Mouse (Mus musculus) olfactory bulb, adult 2 months (tissue): ENCODE measurements around the gene Meiob. TPM values are rescaled to one million over a fixed set of nuclear protein-coding genes. Genes with fewer than 3 reads are reported as not detected.
A peak's percentile ranks its signal among the peaks of the same experiment; 100 is the strongest.

ENCODE experiments used
- H3K27ac ChIP-seq: fragments of 200-500 bp; 2 replicates; pipeline ENCODE4 v1.5.1; 2012; ENCODE audit warnings: low read depth, low read length; ENCODE audit not compliant: insufficient read depth
- H3K4me1 ChIP-seq: fragments of 200-500 bp; 2 replicates; pipeline ENCODE4 v1.6.1; 2012; ENCODE audit warnings: low read length; ENCODE audit not compliant: control insufficient read depth, insufficient read depth
- H3K4me3 ChIP-seq: fragments of 200-500 bp; 2 replicates; pipeline ENCODE4 v1.5.1; 2012; ENCODE audit warnings: mild to moderate bottlenecking, low read depth, low read length, moderate library complexity; ENCODE audit not compliant: insufficient read depth
- CTCF ChIP-seq: fragments of 200-500 bp; IDR thresholded peaks from 2 replicates; pipeline ENCODE4 v1.5.1; 2012; ENCODE audit warnings: low read depth, mild to moderate bottlenecking, low read length, moderate library complexity; ENCODE audit not compliant: insufficient read depth
- POLR2A ChIP-seq: fragments of 200-500 bp; IDR thresholded peaks from 2 replicates; pipeline ENCODE4 v1.6.1; 2012; ENCODE audit warnings: mild to moderate bottlenecking, low read depth, low read length, moderate library complexity; ENCODE audit not compliant: insufficient read depth
- WGBS: fragments of 180-500 bp; shearing (Covaris S2); methylation state at CpG from one replicate; pipeline ENCODE4 v1.1.7; 2018; 5-methylcytosine and 5-hydroxymethylcytosine counted together
- polyA plus RNA-seq: library from polyadenylated mRNA; stranded (reverse); fragments of >200 nt; gene quantifications from 2 replicates; pipeline ENCODE4 v1.2.4, GENCODE M21; 2012; ENCODE audit warnings: low replicate concordance; ENCODE audit not compliant: missing spikeins, insufficient read depth, insufficient read length

Meiob gene
- polyA plus RNA-seq, 1 experiment, result not detected

GRCm38 (mm10) chr17:24847386-24847785, 43.3 kb downstream of the Meiob start:
- no peak overlapping the region for H3K4me3 ChIP-seq
- H3K27ac ChIP-seq, result no peak overlapping the region
- WGBS, result 100% methylated on average over 1 of the region's 1 CpGs
- TF ChIP-seq CTCF (no peak), POLR2A (no peak)
- H3K4me1 ChIP-seq, result peaks cover 4% of the 10 kb centered on the region

DNA sequence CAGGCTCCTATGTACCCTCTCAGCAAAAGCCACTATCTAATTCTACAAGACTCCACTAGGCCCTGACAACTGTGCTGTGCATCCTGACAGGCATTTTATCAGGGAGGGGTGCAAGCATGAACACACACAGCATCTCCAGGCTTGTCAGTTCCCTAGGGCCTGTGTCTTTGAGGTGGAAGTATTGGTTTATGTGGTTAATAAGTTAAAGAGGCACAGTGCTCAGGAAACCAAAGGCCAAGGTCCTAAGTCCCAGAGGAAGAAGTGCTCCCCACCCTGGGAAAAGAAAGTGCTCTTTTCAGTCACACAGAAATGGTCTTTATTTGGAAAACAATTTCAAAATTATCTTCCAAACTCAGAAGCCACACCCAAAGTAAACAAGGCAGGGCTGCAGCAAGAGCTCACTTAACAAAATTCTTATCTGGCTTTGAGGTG, 44.5 kb downstream of the Meiob start:
- H3K4me3 ChIP-seq, result no peak overlapping the region
- H3K4me1 ChIP-seq, result peaks cover 4% of the 10 kb centered on the region
- no peak overlapping the region for H3K27ac ChIP-seq
- no peak for TF ChIP-seq POLR2A
- no peak for TF ChIP-seq CTCF

DNA sequence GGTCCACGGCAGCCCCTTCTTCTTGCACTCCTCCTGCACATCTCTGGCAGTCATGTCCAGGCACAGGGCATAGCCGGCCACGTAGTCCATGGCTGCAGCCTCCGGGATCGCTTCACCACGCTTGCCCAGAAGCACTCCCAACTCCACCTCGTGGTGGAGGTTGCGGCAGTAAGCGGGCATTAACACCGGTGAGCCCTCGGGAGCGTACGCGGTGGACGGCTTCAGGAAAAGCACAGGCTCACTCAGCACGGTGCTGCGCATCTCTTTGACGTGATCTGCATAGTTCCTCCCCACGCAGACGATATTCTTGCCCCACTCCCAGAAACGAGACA, 45.6 kb downstream of the Meiob start:
- Histone ChIP-seq H3K27ac (peak overlapping the region; percentile 91), H3K4me1 (peaks cover 4% of the 10 kb centered on the region), H3K4me3 (peak overlapping the region; percentile 65)
- TF ChIP-seq POLR2A, result no peak
- TF ChIP-seq CTCF, result no peak
- under 1% methylated on average over 21 of the region's 21 CpGs for WGBS

DNA sequence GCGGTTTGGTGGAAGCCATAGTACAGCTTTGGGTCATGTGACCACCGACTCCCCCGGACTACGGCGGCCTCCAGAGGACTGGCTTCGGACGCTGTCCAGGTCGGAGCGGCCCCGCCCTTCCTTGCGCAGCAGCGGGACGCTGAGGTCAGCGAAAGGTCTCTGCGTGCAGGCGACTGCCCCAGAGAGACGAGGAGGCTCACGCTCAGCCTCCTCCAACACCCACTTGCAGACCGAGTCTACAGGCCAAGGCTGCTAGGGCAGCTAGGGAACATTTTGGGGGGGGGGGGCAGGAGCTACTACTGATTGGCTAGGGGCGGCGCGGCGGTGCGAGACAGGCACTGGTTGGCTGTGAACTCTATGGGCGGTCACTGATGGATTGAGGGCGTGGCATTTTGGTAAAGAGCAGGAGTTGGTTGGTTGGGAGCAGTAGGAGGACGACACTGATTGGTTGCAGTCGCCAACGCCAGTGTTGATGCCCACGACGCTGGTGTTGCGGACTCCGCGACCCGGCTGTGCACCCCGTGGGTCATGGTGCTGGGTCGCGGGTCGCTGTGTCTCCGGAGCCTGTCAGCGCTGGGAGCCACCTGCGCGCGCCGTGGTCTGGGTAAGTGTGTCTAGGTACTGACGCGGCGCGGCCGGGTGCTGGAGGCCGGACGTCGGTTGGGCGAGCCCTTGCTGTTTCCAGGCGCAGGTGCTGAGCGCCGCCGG, 46.1 kb downstream of the Meiob start, which contains the start of gene Fahd1:
TSS of gene Fahd1 (minus strand) at position 300 of the 708 bp plus-strand sequence.
- TF ChIP-seq POLR2A (peak; percentile 72; the same call in 1 of the 2 replicates), CTCF (no peak)
- WGBS, result under 1% methylated on average over 58 of the region's 58 CpGs
- H3K4me3 ChIP-seq, result peak within 1 kb of the TSS; percentile 65
- peaks cover 5% of the 10 kb centered on the region for H3K4me1 ChIP-seq
- H3K27ac ChIP-seq, result peak within 1 kb of the TSS; percentile 91

DNA sequence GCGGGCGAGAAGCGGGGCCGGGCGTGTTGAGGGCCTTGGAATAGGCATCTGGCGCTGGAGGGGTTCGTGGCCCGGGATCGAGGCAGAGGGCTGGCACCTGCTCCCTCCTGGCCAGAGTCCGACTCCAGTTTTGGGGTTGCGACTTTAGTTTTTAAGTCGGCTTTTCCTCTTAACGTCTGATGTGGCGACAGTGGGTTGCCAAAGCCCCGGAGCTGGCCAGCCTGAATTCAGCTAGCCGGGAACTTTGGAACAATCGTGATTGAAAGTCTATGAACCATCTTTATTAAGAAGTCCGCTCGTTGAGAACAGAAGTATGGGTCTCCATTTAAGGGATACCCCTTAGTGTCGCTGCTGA, 46.7 kb downstream of the Meiob start:
- Histone ChIP-seq H3K27ac (peak overlapping the region; percentile 17), H3K4me1 (peaks cover 9% of the 10 kb centered on the region), H3K4me3 (peak overlapping the region; percentile 65)
- TF ChIP-seq CTCF, result no peak
- no peak for TF ChIP-seq POLR2A
- 0% methylated on average over 20 of the region's 20 CpGs for WGBS

DNA sequence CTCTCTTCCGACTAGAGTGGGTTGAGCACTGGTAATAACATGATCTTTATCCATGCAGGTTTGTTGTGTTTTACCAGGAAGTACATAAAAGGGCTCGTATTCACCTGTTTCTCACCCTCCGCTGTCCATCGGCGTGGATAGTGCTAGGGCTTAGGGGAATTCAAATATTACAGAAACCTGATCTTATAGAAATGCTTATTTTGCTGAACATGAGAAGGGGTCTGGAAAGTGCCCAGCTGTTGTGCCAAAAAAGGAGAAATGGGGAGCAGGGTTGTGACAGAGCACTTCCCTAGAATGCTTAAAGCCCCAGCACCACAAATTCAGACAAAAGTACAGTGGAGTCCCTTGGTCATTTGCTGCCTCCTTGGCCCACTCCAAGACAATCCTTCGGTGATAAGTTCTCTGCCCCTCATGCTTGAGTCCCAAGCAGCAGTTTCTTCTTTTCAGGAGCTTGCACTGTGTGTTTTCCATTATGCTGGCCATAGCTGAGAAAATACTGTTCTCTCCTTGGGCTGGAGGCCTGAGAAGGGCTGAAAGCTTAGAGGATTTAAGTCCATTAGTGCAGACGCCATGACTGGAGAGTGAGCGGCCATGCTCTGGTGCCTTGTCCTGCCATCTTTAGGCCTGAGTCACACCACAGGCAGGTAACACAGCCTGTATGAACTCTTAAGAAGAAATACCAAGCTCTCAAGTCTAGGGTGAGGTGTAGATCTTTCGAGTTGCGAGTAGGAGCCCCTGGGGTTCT, 47.5 kb downstream of the Meiob start:
- no peak for TF ChIP-seq CTCF
- TF ChIP-seq POLR2A, result no peak
- WGBS, result 75% methylated on average over 10 of the region's 10 CpGs
- Histone ChIP-seq H3K27ac (no peak overlapping the region), H3K4me3 (no peak overlapping the region), H3K4me1 (peaks cover 15% of the 10 kb centered on the region)

DNA sequence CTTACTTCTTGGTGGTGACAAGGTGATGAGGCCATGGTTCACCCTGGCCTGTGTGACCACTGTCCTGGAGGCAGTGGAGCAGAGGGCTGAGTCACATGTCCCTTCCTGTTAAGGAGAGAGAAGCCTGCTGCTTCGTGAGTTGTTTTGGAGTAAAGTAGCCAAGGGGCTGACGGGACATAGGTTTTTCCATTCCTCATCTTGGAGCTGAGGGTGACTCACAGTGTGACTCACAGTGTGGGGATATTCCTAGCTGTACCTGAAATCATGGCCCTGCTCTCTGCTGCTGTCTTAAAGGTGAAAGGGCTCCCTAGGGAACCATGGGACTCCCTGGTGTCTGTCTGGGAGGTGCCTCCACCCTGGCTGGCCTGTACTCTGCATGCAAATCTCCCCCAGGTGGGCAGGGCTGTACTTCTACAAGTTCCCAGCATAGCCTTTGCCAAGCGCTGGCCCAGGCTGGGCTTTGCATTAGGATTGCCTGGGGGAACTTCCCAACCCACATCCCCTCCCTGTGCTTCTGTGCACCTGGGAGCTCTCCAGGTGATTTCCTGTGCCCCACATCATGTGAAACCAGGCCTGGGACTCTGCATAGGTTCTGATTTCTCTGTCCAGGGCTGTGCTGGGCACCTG, 51.9 kb downstream of the Meiob start:
- no peak overlapping the region for H3K4me3 ChIP-seq
- 43% methylated on average over 3 of the region's 3 CpGs for WGBS
- TF ChIP-seq CTCF (no peak), POLR2A (no peak)
- H3K27ac ChIP-seq, result no peak overlapping the region
- peaks cover 23% of the 10 kb centered on the region for H3K4me1 ChIP-seq

GRCm38 (mm10) chr17:24856589-24856988, 52.5 kb downstream of the Meiob start:
- Histone ChIP-seq H3K27ac (no peak overlapping the region), H3K4me1 (peaks cover 22% of the 10 kb centered on the region), H3K4me3 (no peak overlapping the region)
- TF ChIP-seq POLR2A (no peak), CTCF (no peak)
- WGBS, result 92% methylated on average over 13 of the region's 13 CpGs
